Mouse (Mus musculus) lung, adult 2 months (tissue): ENCODE results near the gene Rasgrp1. TPM values are rescaled to one million over a fixed set of nuclear protein-coding genes. Genes with fewer than 3 reads are reported as not detected.

ENCODE experiments used
- DNase-seq: peaks from one replicate; pipeline ENCODE4 v3.0.0; 2022
- H3K4me1 ChIP-seq: fragments of 200-500 bp; 2 replicates; pipeline ENCODE4 v1.6.1; 2011; ENCODE audit warnings: low read length; ENCODE audit not compliant: control insufficient read depth, insufficient read depth
- H3K4me3 ChIP-seq: fragments of 200-500 bp; replicated peaks from 2 replicates; pipeline ENCODE3; 2011; ENCODE audit warnings: low read depth, mild to moderate bottlenecking, control low read depth, low read length; ENCODE audit errors: extremely low read depth
- CTCF ChIP-seq: fragments of 200-500 bp; IDR thresholded peaks from 2 replicates; pipeline ENCODE4 v1.5.1; 2011; ENCODE audit warnings: mild to moderate bottlenecking, low read length, control low read depth; ENCODE audit not compliant: insufficient read depth
- POLR2A ChIP-seq: fragments of 200-500 bp; IDR thresholded peaks from 2 replicates; pipeline ENCODE4 v1.6.1; 2011; ENCODE audit warnings: low read depth, mild to moderate bottlenecking, control low read depth, low read length, borderline replicate concordance; ENCODE audit errors: extremely low read depth
- WGBS: fragments of 180-500 bp; shearing (Covaris S2); methylation state at CpG from one replicate; pipeline ENCODE4 v1.1.7; 2018; 5-methylcytosine and 5-hydroxymethylcytosine counted together
- polyA plus RNA-seq: library from polyadenylated mRNA; depleted of rRNA; stranded (reverse); fragments of >200 nt; gene quantifications from 2 replicates; pipeline ENCODE4 v1.2.3, GENCODE M21; 2012

The Rasgrp1 gene
- polyA plus RNA-seq, 1 experiment, result 3.6 TPM

DNA sequence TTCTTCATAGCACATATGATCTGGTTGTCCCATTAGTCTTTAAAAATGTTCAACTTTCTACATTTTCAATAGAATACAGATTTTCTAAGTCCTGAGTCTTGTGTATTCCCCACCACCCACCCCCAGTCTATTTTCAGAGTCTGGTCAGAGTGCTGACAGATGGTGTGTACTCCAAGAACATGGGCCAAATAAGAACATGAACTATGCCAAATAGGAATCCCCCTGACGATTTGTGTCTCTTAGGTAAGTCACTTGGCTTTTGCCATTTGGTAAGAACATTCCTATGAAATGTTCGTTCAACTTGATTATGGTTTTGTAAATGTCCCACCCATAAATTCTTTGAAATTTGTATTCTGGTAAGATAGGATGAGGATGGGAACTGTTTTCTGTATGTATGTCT is 33.8 kb downstream of the Rasgrp1 start:
- Histone ChIP-seq H3K4me1 (no peaks in the 10 kb centered on the region), H3K4me3 (no peak overlapping the region)
- TF ChIP-seq CTCF (no peak), POLR2A (no peak)
- 80% methylated on average over 2 of the region's 2 CpGs for WGBS
- DNase-seq, result no peak

DNA sequence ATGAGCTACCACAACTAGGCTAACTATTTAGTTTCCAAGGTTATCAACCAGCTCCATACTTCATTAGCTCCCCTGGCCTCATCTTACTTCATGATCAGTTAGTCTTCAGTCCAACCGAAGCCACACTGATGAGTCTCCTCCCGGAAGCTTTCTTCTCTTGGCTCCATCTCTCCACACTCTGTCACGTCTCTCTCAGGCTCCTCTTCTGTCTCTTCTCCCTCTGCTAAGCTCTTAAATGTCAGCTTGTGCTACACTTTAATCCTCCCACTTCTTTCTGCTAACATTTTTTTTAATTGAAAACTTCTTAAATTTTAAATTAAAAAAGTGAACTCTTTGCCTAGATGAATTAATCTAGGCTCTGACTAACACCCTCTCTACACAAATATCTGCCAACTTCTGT is 34.8 kb downstream of the Rasgrp1 start:
- DNase-seq, result no peak
- Histone ChIP-seq H3K4me3 (no peak overlapping the region), H3K4me1 (no peaks in the 10 kb centered on the region)
- TF ChIP-seq POLR2A (no peak), CTCF (no peak)
- WGBS, result 80% methylated on average over 3 of the region's 3 CpGs

GRCm38 (mm10) chr2:117304941-117305340 is 37.9 kb downstream of the Rasgrp1 start:
- no peak for TF ChIP-seq POLR2A

GRCm38 (mm10) chr2:117303391-117304350 is 39.1 kb downstream of the Rasgrp1 start:
- Histone ChIP-seq H3K4me3 (no peak overlapping the region), H3K4me1 (no peaks in the 10 kb centered on the region)
- TF ChIP-seq POLR2A, result no peak
- TF ChIP-seq CTCF, result no peak
- 81% methylated on average over 12 of the region's 12 CpGs for WGBS
- DNase-seq, result no peak

More at GRCm38 (mm10) chr2:117304941-117305340, 37.9 kb downstream of the Rasgrp1 start:
- 86% methylated on average over 5 of the region's 5 CpGs for WGBS
- H3K4me3 ChIP-seq, result no peak overlapping the region
- no peaks in the 10 kb centered on the region for H3K4me1 ChIP-seq
- DNase-seq, result no peak

GRCm38 (mm10) chr2:117299596-117300448 is 43.0 kb downstream of the Rasgrp1 start:
- DNase-seq, result no peak
- 84% methylated on average over 16 of the region's 16 CpGs for WGBS
- Histone ChIP-seq H3K4me3 (no peak overlapping the region), H3K4me1 (no peaks in the 10 kb centered on the region)
- TF ChIP-seq POLR2A, result no peak
- no peak for TF ChIP-seq CTCF

DNA sequence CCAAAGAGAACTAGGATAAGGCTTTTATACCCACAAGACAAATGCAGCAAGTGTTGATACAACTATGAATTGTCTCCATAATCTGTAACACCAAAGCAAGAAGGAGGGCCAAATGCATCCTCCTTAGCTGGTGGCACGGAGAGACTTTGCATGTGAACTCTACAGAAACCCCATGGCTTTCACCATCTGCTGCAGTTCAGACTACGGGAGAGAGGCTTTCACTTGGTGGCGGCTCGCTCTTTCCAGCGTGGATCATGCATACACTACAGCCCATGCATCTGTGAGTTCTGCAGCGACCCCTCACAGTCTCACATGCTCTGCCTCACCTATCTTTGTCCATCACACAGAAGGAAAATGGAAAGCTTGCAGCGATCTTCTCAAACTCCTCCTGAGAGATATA is 54.5 kb downstream of the Rasgrp1 start:
- no peak for TF ChIP-seq CTCF
- no peak for TF ChIP-seq POLR2A
- DNase-seq, result no peak
- Histone ChIP-seq H3K4me1 (no peaks in the 10 kb centered on the region), H3K4me3 (no peak overlapping the region)
- WGBS, result 87% methylated on average over 7 of the region's 7 CpGs

DNA sequence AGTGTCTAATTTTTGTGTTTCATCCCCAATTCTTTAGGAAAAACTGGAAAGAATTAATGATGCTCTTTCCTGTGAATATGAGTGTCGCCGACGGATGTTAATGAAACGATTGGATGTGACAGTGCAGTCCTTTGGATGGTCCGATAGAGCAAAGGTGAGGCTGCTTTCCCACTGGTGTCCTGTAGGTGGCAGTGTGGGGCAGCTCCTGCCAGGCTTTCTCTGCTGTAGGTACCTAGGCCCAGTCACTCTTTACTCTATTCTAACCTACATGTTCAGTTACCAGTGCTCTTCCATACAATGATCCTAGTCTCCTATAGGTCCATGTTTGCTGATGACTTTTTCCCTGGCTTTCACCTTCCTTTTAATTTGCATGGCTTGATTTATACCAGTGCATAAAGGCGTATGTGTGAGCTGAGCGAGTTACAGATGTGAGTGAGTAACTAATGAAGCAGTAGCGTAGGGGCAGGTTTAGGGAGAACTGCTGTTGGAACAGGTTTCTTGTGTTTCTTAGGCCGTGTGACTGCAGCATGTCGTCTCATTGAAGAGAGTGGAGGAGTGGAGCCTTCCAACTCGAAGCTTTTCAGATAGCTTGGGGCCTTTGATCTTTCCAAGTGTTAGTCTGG is 78.9 kb downstream of the Rasgrp1 start:
- TF ChIP-seq CTCF, result peak; percentile 89
- TF ChIP-seq POLR2A, result no peak
- no peaks in the 10 kb centered on the region for H3K4me1 ChIP-seq
- peak; percentile 54 for DNase-seq
- no peak overlapping the region for H3K4me3 ChIP-seq
- WGBS, result 71% methylated on average over 11 of the region's 11 CpGs

GRCm38 (mm10) chr2:117262184-117262583 is 80.6 kb downstream of the Rasgrp1 start:
- Histone ChIP-seq H3K4me1 (no peaks in the 10 kb centered on the region), H3K4me3 (no peak overlapping the region)
- WGBS, result 65% methylated on average over 5 of the region's 5 CpGs
- TF ChIP-seq CTCF, result no peak
- TF ChIP-seq POLR2A, result no peak
- no peak for DNase-seq

DNA sequence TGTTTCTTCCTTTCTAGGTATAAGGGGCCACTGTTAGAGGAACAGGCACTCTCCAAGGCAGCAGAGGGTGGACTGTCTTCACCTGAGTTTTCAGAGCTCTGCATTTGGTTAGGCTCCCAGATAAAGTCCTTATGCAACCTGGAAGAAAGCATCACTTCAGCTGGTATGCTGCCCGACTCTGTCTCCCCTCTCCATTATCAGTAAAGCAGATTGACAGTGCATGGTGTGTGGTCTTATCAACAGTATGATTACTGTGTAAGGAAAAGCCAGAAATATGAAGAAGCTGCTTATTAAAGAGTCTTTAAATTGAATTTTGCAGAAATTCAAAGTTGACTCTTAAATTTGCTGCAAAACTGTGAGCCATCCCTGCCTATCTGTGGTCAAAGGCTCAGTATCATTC is 85.2 kb downstream of the Rasgrp1 start:
- TF ChIP-seq CTCF, result no peak
- no peaks in the 10 kb centered on the region for H3K4me1 ChIP-seq
- no peak overlapping the region for H3K4me3 ChIP-seq
- WGBS, result 85% methylated on average over 1 of the region's 1 CpGs
- no peak for DNase-seq
